Mouse (Mus musculus) hindbrain, embryonic 16.5 days (tissue): ENCODE data around the gene Otoa. TPM values are rescaled to one million over a fixed set of nuclear protein-coding genes. Genes with fewer than 3 reads are reported as not detected.

Source experiments
- ATAC-seq: fragments of 200-750 bp; cut with Nextera tagmentation; 2 replicates; pipeline ENCODE4 v1.8.0; 2017; ENCODE audit warnings: moderate TSS enrichment, moderate library complexity
- H3K27ac ChIP-seq: fragments of 300-500 bp; sonication (generic); 2 replicates; pipeline ENCODE4 v1.5.1; 2014; ENCODE audit warnings: low read depth, mild to moderate bottlenecking, control low read depth, low read length, moderate library complexity
- H3K27me3 ChIP-seq: fragments of 300-500 bp; sonication (generic); replicated peaks from 2 replicates; pipeline ENCODE4 v1.6.1; 2014; ENCODE audit warnings: low read length; ENCODE audit not compliant: control insufficient read depth, insufficient read depth
- H3K36me3 ChIP-seq: fragments of 300-500 bp; sonication (generic); 2 replicates; pipeline ENCODE4 v1.6.1; 2014; ENCODE audit warnings: mild to moderate bottlenecking, low read length, moderate library complexity, mixed read lengths; ENCODE audit not compliant: control insufficient read depth, insufficient read depth
- H3K4me1 ChIP-seq: fragments of 300-500 bp; sonication (generic); 2 replicates; pipeline ENCODE4 v1.6.1; 2014; ENCODE audit warnings: low read depth, low read length; ENCODE audit not compliant: control insufficient read depth, insufficient read depth
- H3K4me2 ChIP-seq: fragments of 300-500 bp; sonication (generic); 2 replicates; pipeline ENCODE4 v1.6.1; 2014; ENCODE audit warnings: mild to moderate bottlenecking, low read length, control low read depth, moderate library complexity
- H3K4me3 ChIP-seq: fragments of 300-500 bp; sonication (generic); 2 replicates; pipeline ENCODE4 v1.5.1; 2014; ENCODE audit warnings: mild to moderate bottlenecking, low read length, control low read depth, moderate library complexity
- H3K9ac ChIP-seq: fragments of 300-500 bp; sonication (generic); 2 replicates; pipeline ENCODE4 v1.6.1; 2014; ENCODE audit warnings: low read depth, mild to moderate bottlenecking, control low read depth, low read length, moderate library complexity
- H3K9me3 ChIP-seq: fragments of 300-500 bp; sonication (generic); 2 replicates; pipeline ENCODE4 v1.6.1; 2014; ENCODE audit warnings: mild to moderate bottlenecking, low read length, moderate library complexity; ENCODE audit not compliant: control insufficient read depth
- WGBS: fragments of 180-500 bp; shearing (Covaris S2); extraction: QIAGEN DNeasy Blood & Tissue Kit; methylation state at CpG from one replicate; pipeline ENCODE4 v1.1.7; 2014; 5-methylcytosine and 5-hydroxymethylcytosine counted together
- polyA plus RNA-seq: library from polyadenylated mRNA; unstranded; fragments of >200 nt; fragmentation: Nextera tagmentation; extraction: Ambion mirVana; gene quantifications from 2 replicates; pipeline ENCODE4 v1.2.1, GENCODE M21; 2015

Gene Otoa
- polyA plus RNA-seq, 1 experiment from 2014 or later: 0.20 TPM

GRCm38 (mm10) chr7:121045671-121046453, 35.6 kb upstream of the Otoa start:
- no peak for ATAC-seq
- H3K27me3 ChIP-seq: no peaks in the 10 kb centered on the region
- 92% methylated on average over 6 of the region's 6 CpGs for WGBS
- H3K9ac ChIP-seq: no peak overlapping the region
- no peak overlapping the region for H3K4me2 ChIP-seq
- no peak overlapping the region for H3K27ac ChIP-seq
- H3K36me3 ChIP-seq: no peaks in the 10 kb centered on the region
- no peaks in the 10 kb centered on the region; the same call in 1 of the 2 replicates for H3K4me1 ChIP-seq
- H3K4me3 ChIP-seq: no peak overlapping the region
- no peaks in the 10 kb centered on the region for H3K9me3 ChIP-seq

GRCm38 (mm10) chr7:121047624-121048023, 33.8 kb upstream of the Otoa start:
- no peak overlapping the region for H3K4me2 ChIP-seq
- no peak overlapping the region for H3K9ac ChIP-seq
- no peaks in the 10 kb centered on the region; the same call in 1 of the 2 replicates for H3K4me1 ChIP-seq
- no peaks in the 10 kb centered on the region; the same call in 1 of the 2 replicates for H3K36me3 ChIP-seq
- no peak overlapping the region for H3K27ac ChIP-seq
- H3K4me3 ChIP-seq: no peak overlapping the region
- 96% methylated on average over 2 of the region's 2 CpGs for WGBS
- no peaks in the 10 kb centered on the region for H3K27me3 ChIP-seq
- H3K9me3 ChIP-seq: no peaks in the 10 kb centered on the region
- ATAC-seq: no peak

DNA sequence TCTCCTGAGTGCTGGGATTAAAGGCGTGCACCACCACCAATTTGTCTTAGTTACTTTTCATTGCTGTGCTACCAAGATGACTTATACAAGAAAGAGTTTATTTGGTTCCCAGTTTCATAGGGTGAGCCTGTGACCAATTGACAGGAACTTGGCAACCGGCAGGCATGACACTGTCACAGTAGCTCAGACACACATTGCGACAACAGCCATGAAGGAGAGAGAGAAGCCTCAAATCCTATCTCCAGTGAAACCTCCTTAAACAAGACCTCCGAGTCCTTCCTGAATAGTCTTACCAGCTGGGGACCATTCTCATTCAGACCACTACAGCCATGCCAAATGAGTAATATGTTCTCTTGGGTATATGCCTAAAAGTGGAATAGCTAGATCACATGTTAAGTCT, 28.4 kb upstream of the Otoa start:
- no peak for ATAC-seq
- H3K9me3 ChIP-seq: no peaks in the 10 kb centered on the region
- H3K27ac ChIP-seq: no peak overlapping the region

GRCm38 (mm10) chr7:121059477-121060218, 21.8 kb upstream of the Otoa start:
- Histone ChIP-seq H3K4me2 (no peak overlapping the region), H3K4me3 (no peak overlapping the region), H3K27me3 (no peaks in the 10 kb centered on the region), H3K4me1 (no peaks in the 10 kb centered on the region; the same call in 1 of the 2 replicates), H3K27ac (no peak overlapping the region), H3K36me3 (peaks cover 8% of the 10 kb centered on the region), H3K9me3 (no peaks in the 10 kb centered on the region), H3K9ac (no peak overlapping the region)
- 47% methylated on average over 6 of the region's 6 CpGs for WGBS
- no peak for ATAC-seq

More for the DNA sequence above, 28.4 kb upstream of the Otoa start:
- H3K4me1 ChIP-seq: no peaks in the 10 kb centered on the region
- 76% methylated on average over 4 of the region's 4 CpGs for WGBS
- peaks cover 10% of the 10 kb centered on the region for H3K36me3 ChIP-seq
- H3K4me3 ChIP-seq: no peak overlapping the region
- no peak overlapping the region for H3K9ac ChIP-seq
- H3K27me3 ChIP-seq: no peaks in the 10 kb centered on the region
- no peak overlapping the region for H3K4me2 ChIP-seq

DNA sequence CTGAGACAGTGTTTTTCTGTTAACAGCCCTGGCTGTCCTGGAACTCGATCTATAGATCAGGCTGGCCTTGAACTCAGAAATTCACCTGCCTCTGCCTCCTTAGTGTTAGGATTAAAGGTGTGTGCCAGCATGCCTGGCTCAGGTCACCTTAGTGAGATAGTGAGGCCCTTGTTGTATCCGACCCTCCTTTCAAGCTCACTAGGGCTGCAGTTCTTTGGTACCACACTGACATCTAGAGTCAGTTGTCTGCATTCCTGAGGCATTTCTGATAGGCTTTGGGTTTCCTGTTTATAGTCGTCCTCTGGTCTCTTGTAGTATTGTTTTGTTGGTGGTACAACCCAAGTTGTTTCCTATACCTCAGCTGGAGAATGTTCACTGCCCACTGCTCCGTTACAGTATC, 17.1 kb upstream of the Otoa start:
- H3K4me1 ChIP-seq: no peaks in the 10 kb centered on the region; the same call in 1 of the 2 replicates
- H3K4me3 ChIP-seq: no peak overlapping the region
- 63% methylated on average over 4 of the region's 4 CpGs for WGBS
- no peaks in the 10 kb centered on the region for H3K9me3 ChIP-seq
- H3K9ac ChIP-seq: no peak overlapping the region
- ATAC-seq: peak; percentile 68; the same call in 1 of the 2 replicates
- no peaks in the 10 kb centered on the region for H3K27me3 ChIP-seq
- H3K4me2 ChIP-seq: no peak overlapping the region
- H3K36me3 ChIP-seq: no peaks in the 10 kb centered on the region
- no peak overlapping the region for H3K27ac ChIP-seq

DNA sequence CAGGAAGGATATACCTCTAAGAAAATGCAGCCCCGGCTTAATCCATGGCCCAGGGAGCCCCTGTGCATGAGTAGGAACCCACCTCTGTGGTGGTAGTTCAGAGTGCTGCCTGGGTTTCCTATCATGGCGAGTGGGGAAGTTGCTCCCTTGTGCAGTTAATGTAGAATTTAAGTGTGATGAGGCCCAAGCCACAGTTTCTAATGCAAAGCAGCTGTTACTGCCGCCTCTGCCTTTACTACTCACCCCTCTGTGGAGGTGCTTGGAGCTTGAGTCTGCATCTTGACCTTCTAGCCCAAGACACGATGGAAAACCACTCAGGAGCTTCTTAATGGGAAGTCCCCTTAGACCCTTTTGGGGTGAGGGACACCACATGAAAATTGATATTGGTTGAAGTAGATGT, 10.2 kb upstream of the Otoa start:
- Histone ChIP-seq H3K9me3 (no peaks in the 10 kb centered on the region), H3K36me3 (peaks cover 6% of the 10 kb centered on the region; the same call in 1 of the 2 replicates), H3K9ac (no peak overlapping the region), H3K4me2 (no peak overlapping the region), H3K4me1 (no peaks in the 10 kb centered on the region), H3K4me3 (no peak overlapping the region), H3K27me3 (no peaks in the 10 kb centered on the region), H3K27ac (no peak overlapping the region)
- no peak for ATAC-seq
- WGBS: 84% methylated on average over 4 of the region's 4 CpGs

GRCm38 (mm10) chr7:121072506-121072905, 8.9 kb upstream of the Otoa start:
- H3K36me3 ChIP-seq: peaks cover 9% of the 10 kb centered on the region
- 86% methylated on average over 5 of the region's 5 CpGs for WGBS
- no peak overlapping the region for H3K9ac ChIP-seq

GRCm38 (mm10) chr7:121074281-121074680, 7.2 kb upstream of the Otoa start, which contains the start of gene Igsf6:
Gene Igsf6, minus strand, starts transcription at chr7:121074572.
- no peak within 1 kb of the TSS for H3K27ac ChIP-seq
- H3K9me3 ChIP-seq: no peaks in the 10 kb centered on the region
- no peak within 1 kb of the TSS for H3K9ac ChIP-seq
- 87% methylated on average over 11 of the region's 11 CpGs for WGBS
- ATAC-seq: no peak
- H3K4me3 ChIP-seq: no peak within 1 kb of the TSS
- H3K4me1 ChIP-seq: peaks cover 3% of the 10 kb centered on the region
- no peak within 1 kb of the TSS for H3K4me2 ChIP-seq
- peaks cover 9% of the 10 kb centered on the region for H3K36me3 ChIP-seq
- H3K27me3 ChIP-seq: no peaks in the 10 kb centered on the region

More at GRCm38 (mm10) chr7:121072506-121072905, 8.9 kb upstream of the Otoa start:
- H3K9me3 ChIP-seq: no peaks in the 10 kb centered on the region
- H3K4me1 ChIP-seq: no peaks in the 10 kb centered on the region
- no peak overlapping the region for H3K4me2 ChIP-seq
- H3K27me3 ChIP-seq: no peaks in the 10 kb centered on the region
- no peak overlapping the region for H3K4me3 ChIP-seq
- no peak for ATAC-seq
- no peak overlapping the region for H3K27ac ChIP-seq

- no peak overlapping the region for H3K9ac ChIP-seq
- no peak for ATAC-seq
- H3K9me3 ChIP-seq: no peaks in the 10 kb centered on the region
- no peak overlapping the region for H3K4me2 ChIP-seq
- no peaks in the 10 kb centered on the region for H3K27me3 ChIP-seq
- no peak overlapping the region for H3K4me3 ChIP-seq
- 87% methylated on average over 6 of the region's 6 CpGs for WGBS
- H3K4me1 ChIP-seq: peaks cover 3% of the 10 kb centered on the region
- H3K27ac ChIP-seq: no peak overlapping the region
- peaks cover 9% of the 10 kb centered on the region for H3K36me3 ChIP-seq
These were observed 6.5 kb upstream of the Otoa start for GRCm38 (mm10) chr7:121074801-121075400.
